Mouse (Mus musculus) hindbrain, embryonic 15.5 days (tissue): ENCODE data around the gene Gm37240. TPM values are rescaled to one million over a fixed set of nuclear protein-coding genes. Genes with fewer than 3 reads are reported as not detected.

Experiments
- ATAC-seq: fragments of 200-750 bp; cut with Nextera tagmentation; 2 replicates; pipeline ENCODE4 v1.8.0; 2017; ENCODE audit warnings: low read depth, moderate number of reproducible peaks, moderate TSS enrichment; ENCODE audit not compliant: low FRiP score
- H3K27ac ChIP-seq: fragments of 300-500 bp; sonication (generic); replicated peaks from 2 replicates; pipeline ENCODE4 v1.5.1; 2015; ENCODE audit warnings: mild to moderate bottlenecking, inconsistent platforms
- H3K27me3 ChIP-seq: fragments of 300-500 bp; sonication (generic); 2 replicates; pipeline ENCODE4 v1.6.1; 2015; ENCODE audit warnings: control low read depth, inconsistent platforms
- H3K36me3 ChIP-seq: fragments of 300-500 bp; sonication (generic); 2 replicates; pipeline ENCODE4 v1.6.1; 2015; ENCODE audit warnings: control low read depth, inconsistent platforms
- H3K4me1 ChIP-seq: fragments of 300-500 bp; sonication (generic); replicated peaks from 2 replicates; pipeline ENCODE4 v1.6.1; 2015; ENCODE audit warnings: control low read depth, inconsistent platforms
- H3K4me2 ChIP-seq: fragments of 300-500 bp; sonication (generic); 2 replicates; pipeline ENCODE4 v1.6.1; 2015; ENCODE audit warnings: moderate library complexity, mild to moderate bottlenecking, inconsistent platforms
- H3K4me3 ChIP-seq: fragments of 300-500 bp; sonication (generic); 2 replicates; pipeline ENCODE4 v1.5.1; 2015; ENCODE audit warnings: mild to moderate bottlenecking, inconsistent platforms
- H3K9ac ChIP-seq: fragments of 300-500 bp; sonication (generic); 2 replicates; pipeline ENCODE4 v1.6.1; 2015; ENCODE audit warnings: inconsistent platforms
- H3K9me3 ChIP-seq: fragments of 300-500 bp; sonication (generic); 2 replicates; pipeline ENCODE4 v1.6.1; 2016; ENCODE audit warnings: control low read depth, inconsistent platforms
- WGBS: fragments of 180-500 bp; shearing (Covaris S2); methylation state at CpG from one replicate; pipeline ENCODE4 v1.1.7; 2015; 5-methylcytosine and 5-hydroxymethylcytosine counted together
- polyA plus RNA-seq: library from polyadenylated mRNA; unstranded; fragments of >200 nt; fragmentation: Nextera tagmentation; extraction: Ambion mirVana; gene quantifications from 2 replicates; pipeline ENCODE4 v1.2.1, GENCODE M21; 2015

Gene Gm37240
- polyA plus RNA-seq, 1 experiment from 2014 or later: 0.87 TPM

GRCm38 (mm10) chr3:85080882-85081558, 806.3 kb downstream of the Gm37240 start:
- H3K9ac ChIP-seq: no peak overlapping the region
- 0 out of 2 replicates have a peak, but pooled peaks cover 4% of the 10 kb centered on the region for H3K4me1 ChIP-seq
- ATAC-seq: no peak
- H3K4me3 ChIP-seq: no peak overlapping the region
- H3K9me3 ChIP-seq: no peaks in the 10 kb centered on the region
- WGBS: 54% methylated on average over 21 of the region's 21 CpGs
- no peak overlapping the region for H3K27ac ChIP-seq
- no peaks in the 10 kb centered on the region for H3K36me3 ChIP-seq
- no peak overlapping the region for H3K4me2 ChIP-seq
- H3K27me3 ChIP-seq: no peaks in the 10 kb centered on the region

DNA sequence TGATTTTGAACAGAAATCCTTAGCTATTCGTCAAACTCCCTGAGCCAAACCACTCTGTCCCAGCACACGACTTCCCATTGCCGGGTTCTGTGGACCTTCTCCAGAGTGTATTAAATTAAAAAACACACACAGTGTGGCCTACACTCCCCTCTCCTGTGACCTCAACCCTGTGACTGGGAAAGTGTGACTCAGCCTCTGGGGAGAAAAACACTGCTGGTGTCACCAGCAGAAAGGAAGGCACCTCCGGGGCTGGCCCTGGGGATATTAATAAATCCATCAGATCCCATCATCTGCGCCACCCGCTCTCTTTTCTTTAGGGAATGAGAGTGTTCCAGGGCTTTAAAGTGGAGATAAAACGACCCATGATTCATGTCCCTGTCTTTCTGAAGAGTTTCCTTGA, 823.2 kb downstream of the Gm37240 start:
- Histone ChIP-seq H3K27me3 (no peaks in the 10 kb centered on the region), H3K9ac (no peak overlapping the region), H3K9me3 (no peaks in the 10 kb centered on the region), H3K27ac (no peak overlapping the region), H3K4me2 (no peak overlapping the region), H3K4me1 (no peaks in the 10 kb centered on the region), H3K36me3 (no peaks in the 10 kb centered on the region), H3K4me3 (no peak overlapping the region)
- no peak for ATAC-seq
- WGBS: 58% methylated on average over 7 of the region's 7 CpGs

- Histone ChIP-seq H3K9me3 (no peaks in the 10 kb centered on the region), H3K9ac (no peak overlapping the region), H3K27ac (no peak overlapping the region), H3K4me1 (no peaks in the 10 kb centered on the region), H3K36me3 (no peaks in the 10 kb centered on the region), H3K4me2 (no peak overlapping the region), H3K4me3 (no peak overlapping the region), H3K27me3 (no peaks in the 10 kb centered on the region)
- ATAC-seq: no peak
- 94% methylated on average over 7 of the region's 7 CpGs for WGBS
Measured at GRCm38 (mm10) chr3:85060153-85060552, 827.2 kb downstream of the Gm37240 start.

- WGBS: 85% methylated on average over 6 of the region's 6 CpGs
- H3K4me1 ChIP-seq: no peaks in the 10 kb centered on the region
Measured at GRCm38 (mm10) chr3:85057245-85057644, 830.1 kb downstream of the Gm37240 start.

DNA sequence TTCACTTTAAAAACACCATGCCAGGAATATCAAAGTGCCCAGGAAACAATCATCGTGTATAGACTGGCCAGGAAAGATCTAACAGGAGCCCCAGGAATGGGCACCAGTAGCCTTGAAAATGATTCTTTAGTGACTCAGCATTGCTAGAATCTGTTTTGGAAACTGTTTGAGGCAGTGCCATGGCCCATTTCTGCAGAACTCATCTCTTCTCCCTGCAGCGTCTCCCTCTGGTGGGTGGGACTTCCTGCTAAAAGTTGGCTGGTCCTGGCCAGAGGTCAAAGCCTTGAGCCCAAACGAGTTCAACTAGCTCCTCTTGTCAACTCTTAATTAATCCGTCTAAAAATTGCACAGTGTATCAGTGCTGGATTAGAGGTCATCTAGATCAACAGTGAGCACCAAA, 833.8 kb downstream of the Gm37240 start:
- WGBS: 86% methylated on average over 4 of the region's 4 CpGs
- Histone ChIP-seq H3K36me3 (no peaks in the 10 kb centered on the region), H3K4me2 (no peak overlapping the region), H3K9ac (no peak overlapping the region), H3K27ac (no peak overlapping the region), H3K4me3 (no peak overlapping the region), H3K27me3 (no peaks in the 10 kb centered on the region), H3K4me1 (no peaks in the 10 kb centered on the region), H3K9me3 (no peaks in the 10 kb centered on the region)
- no peak for ATAC-seq

More at GRCm38 (mm10) chr3:85057245-85057644, 830.1 kb downstream of the Gm37240 start:
- Histone ChIP-seq H3K9ac (no peak overlapping the region), H3K4me3 (no peak overlapping the region), H3K27me3 (no peaks in the 10 kb centered on the region), H3K9me3 (no peaks in the 10 kb centered on the region), H3K27ac (no peak overlapping the region), H3K36me3 (no peaks in the 10 kb centered on the region), H3K4me2 (no peak overlapping the region)
- ATAC-seq: no peak

DNA sequence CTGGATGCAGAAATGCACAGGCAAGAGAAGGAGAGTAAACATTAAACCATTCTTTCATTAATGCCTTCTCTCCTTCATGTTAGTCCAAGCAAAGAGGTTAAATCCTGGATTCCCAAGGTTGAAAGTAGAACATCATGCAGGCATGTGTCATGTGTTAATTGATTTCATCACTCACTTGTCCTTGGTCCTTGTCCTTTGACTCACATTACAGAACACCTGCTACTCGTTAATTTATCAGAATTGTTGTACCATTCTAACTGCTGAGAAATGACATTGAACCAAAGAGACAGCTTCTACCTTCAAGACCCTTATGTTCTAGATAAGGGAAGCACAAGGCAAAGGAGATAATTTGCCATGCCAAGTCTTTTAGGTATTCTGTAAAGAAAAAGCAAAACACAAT, 835.1 kb downstream of the Gm37240 start:
- Histone ChIP-seq H3K9ac (no peak overlapping the region), H3K9me3 (no peaks in the 10 kb centered on the region), H3K4me2 (no peak overlapping the region), H3K27ac (no peak overlapping the region), H3K27me3 (no peaks in the 10 kb centered on the region), H3K4me1 (no peaks in the 10 kb centered on the region), H3K4me3 (no peak overlapping the region), H3K36me3 (no peaks in the 10 kb centered on the region)
- ATAC-seq: no peak
- WGBS: 74% methylated on average over 1 of the region's 1 CpGs

DNA sequence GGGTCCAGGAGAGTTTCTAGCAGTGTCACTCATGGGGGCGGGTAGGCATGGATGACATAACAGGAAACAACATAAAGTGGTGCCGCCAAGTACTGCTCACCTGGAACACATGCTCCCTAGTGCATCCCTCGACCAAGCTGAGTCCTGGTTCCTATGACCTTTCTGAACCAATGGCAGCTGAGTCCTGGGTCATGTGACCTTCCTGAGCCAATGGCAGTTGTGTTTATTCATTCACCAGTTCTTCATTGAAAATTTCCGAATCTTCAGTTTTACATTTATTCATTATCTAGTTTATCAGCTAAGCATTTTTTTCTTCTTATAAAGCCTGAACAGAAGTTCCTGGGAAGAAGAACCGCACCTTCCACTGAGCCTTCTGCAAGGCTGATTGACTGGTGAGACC, 838.7 kb downstream of the Gm37240 start:
- H3K27ac ChIP-seq: no peak overlapping the region
- ATAC-seq: no peak
- WGBS: 98% methylated on average over 5 of the region's 5 CpGs

DNA sequence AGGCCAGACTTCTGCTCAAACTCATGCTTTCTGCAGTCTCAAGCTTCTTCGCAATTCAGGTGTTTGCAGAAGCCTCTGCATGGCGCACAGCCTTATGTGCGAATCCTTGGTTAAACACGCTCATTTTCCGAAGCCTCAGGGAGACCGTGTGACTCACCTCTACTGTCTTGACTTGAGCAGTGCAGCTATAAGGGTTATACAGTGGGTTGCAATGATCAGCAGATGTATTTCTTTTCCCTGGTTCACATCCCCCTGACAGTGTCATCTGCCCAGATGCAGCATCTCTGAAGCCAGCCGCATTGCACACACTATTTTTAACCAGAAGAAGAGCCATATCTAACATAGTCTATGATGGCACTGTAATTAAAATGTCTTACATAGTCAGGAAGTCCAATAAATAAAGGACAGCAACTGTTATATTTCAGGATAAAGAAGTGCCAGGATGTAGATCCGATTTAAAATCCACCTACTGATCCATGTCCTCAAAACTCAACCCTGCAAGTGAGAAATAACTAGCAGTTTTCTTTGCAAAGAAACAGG, 843.6 kb downstream of the Gm37240 start:
- WGBS: 95% methylated on average over 8 of the region's 8 CpGs
- H3K4me2 ChIP-seq: no peak overlapping the region
- ATAC-seq: no peak
- H3K36me3 ChIP-seq: no peaks in the 10 kb centered on the region
- no peaks in the 10 kb centered on the region for H3K27me3 ChIP-seq
- no peak overlapping the region for H3K9ac ChIP-seq
- H3K27ac ChIP-seq: no peak overlapping the region
- no peaks in the 10 kb centered on the region for H3K4me1 ChIP-seq
- no peaks in the 10 kb centered on the region for H3K9me3 ChIP-seq
- no peak overlapping the region for H3K4me3 ChIP-seq

More for the DNA sequence above, 838.7 kb downstream of the Gm37240 start:
- no peak overlapping the region for H3K9ac ChIP-seq
- no peaks in the 10 kb centered on the region for H3K27me3 ChIP-seq
- H3K4me3 ChIP-seq: no peak overlapping the region
- no peak overlapping the region for H3K4me2 ChIP-seq
- H3K36me3 ChIP-seq: no peaks in the 10 kb centered on the region
- H3K4me1 ChIP-seq: no peaks in the 10 kb centered on the region
- H3K9me3 ChIP-seq: no peaks in the 10 kb centered on the region

GRCm38 (mm10) chr3:85042126-85042525, 845.2 kb downstream of the Gm37240 start:
- WGBS: 95% methylated on average over 4 of the region's 4 CpGs
- H3K4me1 ChIP-seq: no peaks in the 10 kb centered on the region
- no peak overlapping the region for H3K9ac ChIP-seq
- no peak overlapping the region for H3K4me3 ChIP-seq
- H3K27me3 ChIP-seq: no peaks in the 10 kb centered on the region
- H3K36me3 ChIP-seq: no peaks in the 10 kb centered on the region
- H3K4me2 ChIP-seq: no peak overlapping the region
- ATAC-seq: no peak
- no peak overlapping the region for H3K27ac ChIP-seq
- no peaks in the 10 kb centered on the region for H3K9me3 ChIP-seq

DNA sequence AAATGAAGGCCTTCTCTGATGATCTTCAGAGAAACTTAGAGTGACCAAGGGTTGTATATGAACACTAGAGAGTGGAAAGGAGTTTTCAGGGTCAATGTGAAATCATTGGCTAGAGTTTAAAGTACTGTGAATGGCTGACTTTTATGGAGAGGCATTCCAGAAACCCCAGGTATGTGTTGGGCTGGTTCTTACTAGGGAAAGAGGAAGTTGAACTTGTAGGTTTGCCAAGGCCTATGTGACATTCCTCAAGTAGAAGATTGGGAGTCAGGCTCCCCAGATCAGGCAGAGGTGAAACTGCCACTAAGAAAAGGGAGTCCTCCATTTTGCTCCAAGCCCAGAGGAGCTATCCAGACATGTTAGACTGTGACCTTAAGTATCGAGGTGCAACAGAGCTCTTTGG, 858.2 kb downstream of the Gm37240 start:
- H3K9ac ChIP-seq: no peak overlapping the region
- no peaks in the 10 kb centered on the region for H3K36me3 ChIP-seq
- H3K9me3 ChIP-seq: no peaks in the 10 kb centered on the region
- no peak overlapping the region for H3K4me2 ChIP-seq
- H3K4me1 ChIP-seq: no peaks in the 10 kb centered on the region
- no peak for ATAC-seq
- no peaks in the 10 kb centered on the region for H3K27me3 ChIP-seq
- no peak overlapping the region for H3K27ac ChIP-seq
- H3K4me3 ChIP-seq: no peak overlapping the region
- 83% methylated on average over 1 of the region's 1 CpGs for WGBS

- H3K4me2 ChIP-seq: no peak overlapping the region
- no peaks in the 10 kb centered on the region for H3K36me3 ChIP-seq
- 23% methylated on average over 6 of the region's 6 CpGs for WGBS
- no peak overlapping the region for H3K27ac ChIP-seq
- no peaks in the 10 kb centered on the region for H3K27me3 ChIP-seq
- no peaks in the 10 kb centered on the region for H3K4me1 ChIP-seq
- H3K4me3 ChIP-seq: no peak overlapping the region
- H3K9ac ChIP-seq: no peak overlapping the region
- H3K9me3 ChIP-seq: no peaks in the 10 kb centered on the region
- ATAC-seq: 0 out of 2 replicates have a peak, but pooled peaks have one; percentile 30
Measured at GRCm38 (mm10) chr3:85024817-85025705, 862.3 kb downstream of the Gm37240 start.

DNA sequence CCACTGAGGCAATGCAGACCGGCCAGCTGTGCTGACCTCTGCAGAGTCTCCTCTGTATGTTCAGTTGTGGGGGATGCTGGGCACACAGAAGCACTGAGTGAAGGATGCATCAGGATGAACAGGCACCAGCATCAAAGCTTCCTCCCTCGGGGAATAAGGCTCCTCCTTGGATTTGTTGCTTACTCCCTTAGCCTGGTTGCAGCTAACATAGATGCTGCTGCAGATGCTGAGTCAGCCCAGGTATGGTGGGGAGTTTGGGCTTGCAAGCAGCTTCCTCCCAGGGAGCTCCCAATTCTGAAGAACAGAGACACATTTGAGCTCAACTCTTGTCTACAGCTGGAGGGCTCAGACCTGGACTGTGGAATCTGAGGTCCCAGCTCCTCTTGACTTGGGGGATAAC, 863.1 kb downstream of the Gm37240 start:
- H3K27ac ChIP-seq: no peak overlapping the region
- H3K9ac ChIP-seq: no peak overlapping the region
- no peak for ATAC-seq
- H3K4me2 ChIP-seq: no peak overlapping the region
- H3K4me3 ChIP-seq: no peak overlapping the region
- H3K27me3 ChIP-seq: no peaks in the 10 kb centered on the region
- 73% methylated on average over 2 of the region's 2 CpGs for WGBS
- H3K9me3 ChIP-seq: no peaks in the 10 kb centered on the region
- H3K4me1 ChIP-seq: no peaks in the 10 kb centered on the region
- H3K36me3 ChIP-seq: no peaks in the 10 kb centered on the region
